Mouse (Mus musculus) hindbrain, postnatal 0 days (tissue): ENCODE data around the gene Mapk11. TPM values are rescaled to one million over a fixed set of nuclear protein-coding genes. Genes with fewer than 3 reads are reported as not detected.
A peak's percentile ranks its signal among the peaks of the same experiment; 100 is the strongest.

ENCODE experiments used
- ATAC-seq: fragments of 200-750 bp; cut with Nextera tagmentation; 2 replicates; pipeline ENCODE4 v1.8.0; 2017; ENCODE audit warnings: mild to moderate bottlenecking, moderate TSS enrichment, moderate library complexity
- DNase-seq: peaks from one replicate; pipeline ENCODE4 v3.0.0-alpha.2; 2015; ENCODE audit warnings: low spot score
- H3K27ac ChIP-seq: fragments of 300-500 bp; sonication (generic); 2 replicates; pipeline ENCODE4 v1.5.1; 2014; ENCODE audit warnings: mild to moderate bottlenecking
- H3K27me3 ChIP-seq: fragments of 300-500 bp; sonication (generic); 2 replicates; pipeline ENCODE4 v1.6.1; 2014; ENCODE audit warnings: low read length, mixed read lengths; ENCODE audit not compliant: insufficient read depth
- H3K36me3 ChIP-seq: fragments of 300-500 bp; sonication (generic); 2 replicates; pipeline ENCODE4 v1.6.1; 2014; ENCODE audit warnings: low read length, mixed read lengths; ENCODE audit not compliant: insufficient read depth
- H3K4me1 ChIP-seq: fragments of 300-500 bp; sonication (generic); 2 replicates; pipeline ENCODE4 v1.6.1; 2014; ENCODE audit warnings: antibody characterized with exemption, low read length, mixed read lengths; ENCODE audit not compliant: insufficient read depth
- H3K4me2 ChIP-seq: fragments of 300-500 bp; sonication (generic); 2 replicates; pipeline ENCODE4 v1.6.1; 2014; ENCODE audit warnings: low read depth, mild to moderate bottlenecking, low read length, moderate library complexity, mixed read lengths
- H3K4me3 ChIP-seq: fragments of 300-500 bp; sonication (generic); 2 replicates; pipeline ENCODE4 v1.5.1; 2014; ENCODE audit warnings: low read length
- H3K9ac ChIP-seq: fragments of 300-500 bp; sonication (generic); replicated peaks from 2 replicates; pipeline ENCODE4 v1.6.1; 2014; ENCODE audit warnings: mild to moderate bottlenecking, low read length, moderate library complexity, mixed read lengths
- H3K9me3 ChIP-seq: fragments of 300-500 bp; sonication (generic); 2 replicates; pipeline ENCODE4 v1.6.1; 2016; ENCODE audit warnings: low read length, mixed read lengths
- CTCF ChIP-seq: IDR thresholded peaks from 2 replicates; pipeline ENCODE4 v1.5.1; 2016; ENCODE audit warnings: antibody characterized with exemption, control low read depth, low read depth
- WGBS: fragments of 180-500 bp; shearing (Covaris S2); extraction: QIAGEN DNeasy Blood & Tissue Kit; methylation state at CpG from one replicate; pipeline ENCODE4 v1.1.7; 2014; 5-methylcytosine and 5-hydroxymethylcytosine counted together
- polyA plus RNA-seq: library from polyadenylated mRNA; unstranded; fragments of >200 nt; fragmentation: Nextera tagmentation; extraction: Ambion mirVana; gene quantifications from 2 replicates; pipeline ENCODE4 v1.2.1, GENCODE M21; 2015
- total RNA-seq: library from RNA; depleted of rRNA; stranded (reverse); fragments of >200 nt; gene quantifications from 2 replicates; pipeline ENCODE4 v1.2.3, GENCODE M21; 2014

Mapk11 gene
- total and polyA plus RNA-seq, 2 experiments from 2014 or later: 15.8 to 30.6 TPM

DNA sequence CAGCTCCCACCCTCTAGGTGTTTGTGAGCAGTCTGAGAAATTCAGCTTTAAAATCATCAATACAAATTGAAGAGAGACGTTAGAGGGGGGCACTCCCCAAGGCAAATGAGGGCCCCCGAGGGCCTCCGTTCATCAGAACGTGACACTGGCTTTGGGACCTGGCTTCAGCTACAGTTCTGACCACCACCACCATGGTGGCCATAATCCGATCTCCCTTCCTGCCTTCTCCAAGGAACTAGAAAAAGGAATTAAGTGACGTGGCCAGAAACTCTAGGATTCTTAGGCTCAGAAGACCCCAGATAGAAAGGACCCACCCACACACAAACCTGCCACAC, 30.2 kb upstream of the Mapk11 start:
- Histone ChIP-seq H3K36me3 (no peaks in the 10 kb centered on the region), H3K27me3 (no peaks in the 10 kb centered on the region), H3K27ac (peak overlapping the region; percentile 94), H3K9me3 (no peaks in the 10 kb centered on the region), H3K9ac (peak overlapping the region; percentile 94), H3K4me3 (peak overlapping the region; percentile 78), H3K4me1 (peaks cover 35% of the 10 kb centered on the region), H3K4me2 (peak overlapping the region; percentile 96)
- no peak for TF ChIP-seq CTCF
- WGBS: 2% methylated on average over 6 of the region's 6 CpGs
- DNase-seq: no peak
- ATAC-seq: no peak

GRCm38 (mm10) chr15:89178954-89179629, 29.7 kb upstream of the Mapk11 start:
- peak overlapping the region; percentile 94 for H3K27ac ChIP-seq
- no peaks in the 10 kb centered on the region for H3K36me3 ChIP-seq
- WGBS: 2% methylated on average over 16 of the region's 16 CpGs
- no peak for TF ChIP-seq CTCF
- ATAC-seq: no peak
- H3K9ac ChIP-seq: peak overlapping the region; percentile 94
- peak; percentile 60 for DNase-seq
- H3K4me3 ChIP-seq: peak overlapping the region; percentile 78
- no peaks in the 10 kb centered on the region for H3K9me3 ChIP-seq
- no peaks in the 10 kb centered on the region for H3K27me3 ChIP-seq
- peak overlapping the region; percentile 96 for H3K4me2 ChIP-seq
- peaks cover 35% of the 10 kb centered on the region for H3K4me1 ChIP-seq

GRCm38 (mm10) chr15:89178260-89178860, 28.9 kb upstream of the Mapk11 start:
- Histone ChIP-seq H3K9me3 (no peaks in the 10 kb centered on the region), H3K27me3 (no peaks in the 10 kb centered on the region), H3K4me2 (peak overlapping the region; percentile 96), H3K4me3 (peak overlapping the region; percentile 78), H3K36me3 (no peaks in the 10 kb centered on the region), H3K9ac (peak overlapping the region; percentile 94), H3K27ac (peak overlapping the region; percentile 94), H3K4me1 (peaks cover 42% of the 10 kb centered on the region)
- WGBS: 46% methylated on average over 7 of the region's 7 CpGs
- DNase-seq (peak; percentile 71), ATAC-seq (peak; percentile 9; the same call in 1 of the 2 replicates)
- TF ChIP-seq CTCF: no peak

DNA sequence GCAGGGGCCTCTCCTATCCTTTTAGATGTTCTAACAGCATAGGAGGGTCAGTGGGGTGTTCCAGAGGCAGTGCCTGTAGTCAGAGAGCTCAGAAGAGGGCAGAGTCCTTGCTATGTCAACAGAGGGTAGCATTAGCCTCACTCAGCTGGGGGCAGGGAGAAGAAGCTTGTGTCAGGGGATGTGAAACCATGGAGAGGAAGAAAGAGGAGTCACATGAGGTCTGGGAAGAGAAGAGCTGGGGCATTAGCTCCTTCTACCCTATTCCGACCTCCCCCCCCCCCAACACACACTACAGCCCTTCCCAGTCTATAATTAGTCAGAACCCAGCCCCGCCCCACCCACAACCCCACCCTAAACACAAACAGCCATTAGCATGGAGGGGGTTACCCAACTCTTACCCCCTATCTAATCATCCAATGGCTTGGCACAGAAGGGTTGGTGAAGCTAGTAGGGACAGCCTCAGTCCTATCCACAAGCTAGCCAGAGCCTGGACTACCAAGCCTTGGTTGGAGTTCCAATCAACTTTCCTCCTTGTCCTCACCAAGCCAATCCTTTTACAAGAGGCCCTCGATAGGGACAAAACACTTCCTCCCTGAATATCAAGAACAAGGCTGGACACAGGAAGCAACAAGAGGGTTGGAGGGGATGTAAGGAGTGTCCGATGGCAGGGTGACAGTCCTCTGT, 28.3 kb upstream of the Mapk11 start:
- TF ChIP-seq CTCF: no peak
- Histone ChIP-seq H3K27me3 (no peaks in the 10 kb centered on the region), H3K4me3 (peak overlapping the region; percentile 78), H3K9ac (peak overlapping the region; percentile 94; the same call in 1 of the 2 replicates), H3K9me3 (no peaks in the 10 kb centered on the region), H3K4me2 (peak overlapping the region; percentile 96), H3K4me1 (peaks cover 44% of the 10 kb centered on the region), H3K36me3 (no peaks in the 10 kb centered on the region), H3K27ac (peak overlapping the region; percentile 94; the same call in 1 of the 2 replicates)
- ATAC-seq: no peak
- WGBS: 74% methylated on average over 4 of the region's 4 CpGs
- no peak for DNase-seq

GRCm38 (mm10) chr15:89177121-89177520, 27.7 kb upstream of the Mapk11 start:
- DNase-seq: peak; percentile 48
- ATAC-seq: no peak
- Histone ChIP-seq H3K9ac (0 out of 2 replicates have a peak overlapping the region, but pooled peaks have one; percentile 25), H3K27ac (peak overlapping the region; percentile 94; the same call in 1 of the 2 replicates), H3K27me3 (no peaks in the 10 kb centered on the region), H3K4me2 (peak overlapping the region; percentile 96), H3K9me3 (no peaks in the 10 kb centered on the region), H3K36me3 (no peaks in the 10 kb centered on the region), H3K4me3 (0 out of 2 replicates have a peak overlapping the region, but pooled peaks have one; percentile 2), H3K4me1 (peaks cover 46% of the 10 kb centered on the region)
- no peak for TF ChIP-seq CTCF
- WGBS: 8% methylated on average over 5 of the region's 5 CpGs

- H3K9me3 ChIP-seq: no peaks in the 10 kb centered on the region
- ATAC-seq: no peak
- H3K27ac ChIP-seq: 0 out of 2 replicates have a peak overlapping the region, but pooled peaks have one; percentile 13
- H3K9ac ChIP-seq: no peak overlapping the region
- no peak overlapping the region for H3K4me3 ChIP-seq
- H3K4me1 ChIP-seq: peaks cover 50% of the 10 kb centered on the region
- H3K27me3 ChIP-seq: no peaks in the 10 kb centered on the region
- WGBS: 61% methylated on average over 13 of the region's 13 CpGs
- peak overlapping the region; percentile 96 for H3K4me2 ChIP-seq
- no peaks in the 10 kb centered on the region for H3K36me3 ChIP-seq
- TF ChIP-seq CTCF: no peak
- no peak for DNase-seq
These were observed 26.2 kb upstream of the Mapk11 start for GRCm38 (mm10) chr15:89175411-89176155.
